Mouse (Mus musculus) midbrain, embryonic 16.5 days (tissue): ENCODE data around the gene Zfp30. TPM values are rescaled to one million over a fixed set of nuclear protein-coding genes. Genes with fewer than 3 reads are reported as not detected.
A peak's percentile ranks its signal among the peaks of the same experiment; 100 is the strongest.

Source experiments
- ATAC-seq: fragments of 200-750 bp; cut with Nextera tagmentation; 2 replicates; pipeline ENCODE4 v1.8.0; 2017; ENCODE audit warnings: moderate TSS enrichment
- H3K27ac ChIP-seq: fragments of 300-500 bp; sonication (generic); 2 replicates; pipeline ENCODE4 v1.5.1; 2014; ENCODE audit warnings: mild to moderate bottlenecking, low read length, mixed read lengths
- H3K27me3 ChIP-seq: fragments of 300-500 bp; sonication (generic); 2 replicates; pipeline ENCODE4 v1.6.1; 2014; ENCODE audit warnings: low read depth, low read length, mixed read lengths; ENCODE audit not compliant: control insufficient read depth, insufficient read depth
- H3K36me3 ChIP-seq: fragments of 300-500 bp; sonication (generic); 2 replicates; pipeline ENCODE4 v1.6.1; 2014; ENCODE audit warnings: mild to moderate bottlenecking, low read length, moderate library complexity, mixed read lengths; ENCODE audit not compliant: control insufficient read depth, insufficient read depth
- H3K4me1 ChIP-seq: fragments of 300-500 bp; sonication (generic); 2 replicates; pipeline ENCODE4 v1.6.1; 2014; ENCODE audit warnings: mild to moderate bottlenecking, low read length, mixed read lengths; ENCODE audit not compliant: control insufficient read depth, insufficient read depth
- H3K4me2 ChIP-seq: fragments of 300-500 bp; sonication (generic); 2 replicates; pipeline ENCODE4 v1.6.1; 2014; ENCODE audit warnings: mild to moderate bottlenecking, low read length, mixed read lengths
- H3K4me3 ChIP-seq: fragments of 300-500 bp; sonication (generic); 2 replicates; pipeline ENCODE4 v1.5.1; 2014; ENCODE audit warnings: low read depth, mild to moderate bottlenecking, low read length, moderate library complexity, mixed read lengths
- H3K9ac ChIP-seq: fragments of 300-500 bp; sonication (generic); 2 replicates; pipeline ENCODE4 v1.6.1; 2014; ENCODE audit warnings: low read depth, low read length, mixed read lengths
- H3K9me3 ChIP-seq: fragments of 300-500 bp; sonication (generic); replicated peaks from 2 replicates; pipeline ENCODE4 v1.6.1; 2014; ENCODE audit warnings: mild to moderate bottlenecking, low read length, mixed read lengths; ENCODE audit not compliant: control insufficient read depth, poor library complexity, severe bottlenecking
- WGBS: fragments of 180-500 bp; shearing (Covaris S2); extraction: QIAGEN DNeasy Blood & Tissue Kit; methylation state at CpG from one replicate; pipeline ENCODE4 v1.1.7; 2014; 5-methylcytosine and 5-hydroxymethylcytosine counted together
- polyA plus RNA-seq: library from polyadenylated mRNA; unstranded; fragments of >200 nt; fragmentation: Nextera tagmentation; extraction: Ambion mirVana; gene quantifications from 2 replicates; pipeline ENCODE4 v1.2.1, GENCODE M21; 2015

The Zfp30 gene
- polyA plus RNA-seq, 1 experiment from 2014 or later = 14.8 TPM

- Histone ChIP-seq H3K9ac (peak overlapping the region; percentile 85), H3K4me1 (peaks cover 40% of the 10 kb centered on the region), H3K4me2 (peak overlapping the region; percentile 77), H3K27ac (peak overlapping the region; percentile 85), H3K36me3 (no peaks in the 10 kb centered on the region), H3K4me3 (peak overlapping the region; percentile 78), H3K9me3 (no peaks in the 10 kb centered on the region), H3K27me3 (no peaks in the 10 kb centered on the region)
- peak; percentile 65 for ATAC-seq
- WGBS = under 1% methylated on average over 12 of the region's 12 CpGs
These were observed 31.4 kb downstream of the Zfp30 start for GRCm38 (mm10) chr7:29815061-29815784.

GRCm38 (mm10) chr7:29815910-29816429, 32.2 kb downstream of the Zfp30 start, which contains the start of gene Zfp790:
TSS of gene Zfp790 (plus strand) at chr7:29816114.
- peak; percentile 95 for ATAC-seq
- no peaks in the 10 kb centered on the region for H3K27me3 ChIP-seq
- H3K4me3 ChIP-seq = peak within 1 kb of the TSS; percentile 78
- peak within 1 kb of the TSS; percentile 85 for H3K9ac ChIP-seq
- no peaks in the 10 kb centered on the region for H3K36me3 ChIP-seq
- no peaks in the 10 kb centered on the region for H3K9me3 ChIP-seq
- peak within 1 kb of the TSS; percentile 77 for H3K4me2 ChIP-seq
- under 1% methylated on average over 26 of the region's 26 CpGs for WGBS
- H3K4me1 ChIP-seq = peaks cover 40% of the 10 kb centered on the region
- H3K27ac ChIP-seq = peak within 1 kb of the TSS; percentile 85

- WGBS = under 1% methylated on average over 12 of the region's 12 CpGs
- Histone ChIP-seq H3K9ac (peak overlapping the region; percentile 77), H3K36me3 (0 out of 2 replicates have a peak, but pooled peaks cover under 1% of the 10 kb centered on the region), H3K4me1 (peaks cover 40% of the 10 kb centered on the region), H3K27ac (peak overlapping the region; percentile 82), H3K4me3 (peak overlapping the region; percentile 68), H3K4me2 (peak overlapping the region; percentile 67), H3K27me3 (no peaks in the 10 kb centered on the region), H3K9me3 (no peaks in the 10 kb centered on the region)
- peak; percentile 72 for ATAC-seq
These were observed 34.9 kb downstream of the Zfp30 start for GRCm38 (mm10) chr7:29818619-29819254.

GRCm38 (mm10) chr7:29828001-29828400, 44.2 kb downstream of the Zfp30 start:
- Histone ChIP-seq H3K4me2 (no peak overlapping the region), H3K9ac (no peak overlapping the region), H3K27me3 (no peaks in the 10 kb centered on the region), H3K4me3 (no peak overlapping the region), H3K9me3 (no peaks in the 10 kb centered on the region), H3K36me3 (peaks cover 57% of the 10 kb centered on the region), H3K27ac (no peak overlapping the region), H3K4me1 (no peaks in the 10 kb centered on the region)
- 96% methylated on average over 12 of the region's 12 CpGs for WGBS
- no peak for ATAC-seq

- ATAC-seq = no peak
These were observed 46.0 kb downstream of the Zfp30 start for GRCm38 (mm10) chr7:29829804-29830203.

GRCm38 (mm10) chr7:29836816-29837215, 53.0 kb downstream of the Zfp30 start:
- WGBS = 90% methylated on average over 1 of the region's 1 CpGs
- Histone ChIP-seq H3K36me3 (peaks cover 9% of the 10 kb centered on the region), H3K4me2 (no peak overlapping the region), H3K4me3 (no peak overlapping the region), H3K9ac (no peak overlapping the region), H3K4me1 (no peaks in the 10 kb centered on the region), H3K27me3 (no peaks in the 10 kb centered on the region), H3K9me3 (no peaks in the 10 kb centered on the region), H3K27ac (no peak overlapping the region)
- ATAC-seq = no peak

More at GRCm38 (mm10) chr7:29829804-29830203, 46.0 kb downstream of the Zfp30 start:
- no peak overlapping the region for H3K4me3 ChIP-seq
- peaks cover 56% of the 10 kb centered on the region for H3K36me3 ChIP-seq
- no peak overlapping the region for H3K9ac ChIP-seq
- 83% methylated on average over 12 of the region's 12 CpGs for WGBS
- H3K9me3 ChIP-seq = no peaks in the 10 kb centered on the region
- H3K4me2 ChIP-seq = no peak overlapping the region
- no peaks in the 10 kb centered on the region for H3K27me3 ChIP-seq
- H3K27ac ChIP-seq = no peak overlapping the region
- H3K4me1 ChIP-seq = no peaks in the 10 kb centered on the region

GRCm38 (mm10) chr7:29839256-29839655, 55.5 kb downstream of the Zfp30 start:
- Histone ChIP-seq H3K27me3 (no peaks in the 10 kb centered on the region), H3K4me2 (no peak overlapping the region), H3K36me3 (peaks cover 4% of the 10 kb centered on the region), H3K9me3 (no peaks in the 10 kb centered on the region), H3K4me3 (no peak overlapping the region), H3K9ac (no peak overlapping the region), H3K4me1 (no peaks in the 10 kb centered on the region), H3K27ac (no peak overlapping the region)
- WGBS = 86% methylated on average over 3 of the region's 3 CpGs
- ATAC-seq = no peak

GRCm38 (mm10) chr7:29842105-29842504, 58.3 kb downstream of the Zfp30 start:
- Histone ChIP-seq H3K27me3 (no peaks in the 10 kb centered on the region), H3K4me1 (no peaks in the 10 kb centered on the region), H3K9ac (no peak overlapping the region), H3K4me3 (no peak overlapping the region), H3K36me3 (peaks cover 24% of the 10 kb centered on the region), H3K4me2 (no peak overlapping the region), H3K9me3 (no peaks in the 10 kb centered on the region), H3K27ac (no peak overlapping the region)
- WGBS = 91% methylated on average over 1 of the region's 1 CpGs
- ATAC-seq = no peak
